Mouse (Mus musculus): ENCODE data around the gene Spock1. TPM values are rescaled to one million over a fixed set of nuclear protein-coding genes. Genes with fewer than 3 reads are reported as not detected.

Spock1 gene
- polyA plus RNA-seq, 1 experiment, result 0.06 TPM

GRCm38 (mm10) chr13:57534325-57534724 is 373.8 kb downstream of the Spock1 start:
- 73% methylated on average over 7 of the region's 7 CpGs for WGBS
- Histone ChIP-seq H3K4me3 (replicated peaks; ENCODE audit: extremely low read depth, low read depth, low read length) (no peak overlapping the region), H3K4me1 (ENCODE audit: control insufficient read depth, insufficient read depth, low read length) (no peaks in the 10 kb centered on the region)
- DNase-seq, result no peak
- no peak for TF ChIP-seq CTCF (IDR thresholded peaks at IDR 0.05; ENCODE audit: insufficient read depth, low read length)
- no peak for TF ChIP-seq POLR2A (IDR thresholded peaks at IDR 0.05; ENCODE audit: borderline replicate concordance, extremely low read depth, low read depth, low read length)

DNA sequence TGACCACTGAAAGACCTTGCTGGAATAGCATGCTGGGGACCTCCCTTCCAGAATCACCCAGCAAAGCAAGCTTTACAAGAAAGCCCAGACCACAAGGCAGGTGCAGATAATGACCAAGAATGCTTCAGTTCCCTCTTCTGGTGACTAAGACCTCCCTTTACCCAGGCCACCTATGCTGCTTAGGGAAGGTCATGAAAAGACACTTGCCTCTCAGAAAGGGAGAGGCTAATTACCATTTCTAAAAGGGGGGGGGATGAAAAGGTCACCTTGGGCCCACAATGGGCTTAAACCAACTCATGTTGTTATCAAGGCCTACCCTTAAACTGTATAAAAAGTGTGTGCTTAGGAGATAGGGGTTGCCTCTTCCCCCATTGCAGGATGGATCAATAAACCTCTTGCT is 382.2 kb downstream of the Spock1 start:
- Histone ChIP-seq H3K4me3 (replicated peaks; ENCODE audit: extremely low read depth, low read depth, low read length) (no peak overlapping the region), H3K4me1 (ENCODE audit: control insufficient read depth, insufficient read depth, low read length) (no peaks in the 10 kb centered on the region)
- no peak for DNase-seq
- TF ChIP-seq CTCF (IDR thresholded peaks at IDR 0.05; ENCODE audit: insufficient read depth, low read length), result no peak
- TF ChIP-seq POLR2A (IDR thresholded peaks at IDR 0.05; ENCODE audit: borderline replicate concordance, extremely low read depth, low read depth, low read length), result no peak

GRCm38 (mm10) chr13:57524546-57524945 is 383.6 kb downstream of the Spock1 start:
- no peaks in the 10 kb centered on the region for H3K4me1 ChIP-seq (ENCODE audit: control insufficient read depth, insufficient read depth, low read length)
- no peak overlapping the region for H3K4me3 ChIP-seq (replicated peaks; ENCODE audit: extremely low read depth, low read depth, low read length)
- 65% methylated on average over 3 of the region's 3 CpGs for WGBS
- no peak for DNase-seq
- TF ChIP-seq POLR2A (IDR thresholded peaks at IDR 0.05; ENCODE audit: borderline replicate concordance, extremely low read depth, low read depth, low read length) (no peak), CTCF (IDR thresholded peaks at IDR 0.05; ENCODE audit: insufficient read depth, low read length) (no peak)

DNA sequence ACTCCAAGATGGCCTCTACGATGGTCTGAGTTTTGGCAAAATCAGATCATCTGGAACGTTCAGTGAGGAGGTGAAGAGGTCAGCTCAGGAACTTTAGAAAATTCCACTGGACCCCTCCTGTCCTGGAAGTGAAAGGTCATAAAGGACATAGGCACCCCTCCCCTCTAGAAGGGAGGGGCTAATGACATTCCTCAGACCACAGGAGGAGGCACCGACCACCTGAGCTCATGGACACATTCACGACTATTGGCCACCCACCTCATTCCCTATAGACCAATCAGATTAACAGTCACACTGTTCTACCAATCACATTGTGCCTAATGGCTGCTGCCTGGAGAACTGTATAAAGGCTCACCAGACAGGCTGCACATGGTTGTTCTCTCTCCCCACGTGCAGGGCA is 384.8 kb downstream of the Spock1 start:
- H3K4me3 ChIP-seq (replicated peaks; ENCODE audit: extremely low read depth, low read depth, low read length), result no peak overlapping the region
- no peak for DNase-seq
- TF ChIP-seq POLR2A (IDR thresholded peaks at IDR 0.05; ENCODE audit: borderline replicate concordance, extremely low read depth, low read depth, low read length), result no peak
- no peak for TF ChIP-seq CTCF (IDR thresholded peaks at IDR 0.05; ENCODE audit: insufficient read depth, low read length)
- 80% methylated on average over 5 of the region's 5 CpGs for WGBS
- H3K4me1 ChIP-seq (ENCODE audit: control insufficient read depth, insufficient read depth, low read length), result no peaks in the 10 kb centered on the region

DNA sequence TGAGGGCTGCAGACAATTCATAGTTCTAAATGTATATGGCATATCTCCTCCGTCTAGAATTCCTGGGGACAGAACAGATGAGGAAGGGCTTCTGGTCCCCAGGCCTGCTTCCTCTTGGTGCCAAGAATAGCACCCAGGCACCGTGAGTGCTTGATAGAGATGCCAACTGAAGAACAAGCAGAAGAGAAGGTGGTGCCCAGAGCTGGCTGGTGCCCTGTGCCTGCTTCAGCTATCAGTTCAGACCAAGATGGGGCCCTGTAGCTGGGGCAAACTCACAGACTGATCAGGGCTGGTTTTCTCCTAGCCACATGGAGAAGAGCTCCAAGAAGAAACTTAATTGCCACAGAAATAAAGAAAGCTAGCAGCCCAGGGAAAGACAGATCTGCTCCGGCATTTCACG is 385.8 kb downstream of the Spock1 start:
- DNase-seq, result no peak
- WGBS, result 64% methylated on average over 4 of the region's 4 CpGs
- no peak for TF ChIP-seq POLR2A (IDR thresholded peaks at IDR 0.05; ENCODE audit: borderline replicate concordance, extremely low read depth, low read depth, low read length)
- no peak for TF ChIP-seq CTCF (IDR thresholded peaks at IDR 0.05; ENCODE audit: insufficient read depth, low read length)
- H3K4me1 ChIP-seq (ENCODE audit: control insufficient read depth, insufficient read depth, low read length), result no peaks in the 10 kb centered on the region
- H3K4me3 ChIP-seq (replicated peaks; ENCODE audit: extremely low read depth, low read depth, low read length), result no peak overlapping the region

DNA sequence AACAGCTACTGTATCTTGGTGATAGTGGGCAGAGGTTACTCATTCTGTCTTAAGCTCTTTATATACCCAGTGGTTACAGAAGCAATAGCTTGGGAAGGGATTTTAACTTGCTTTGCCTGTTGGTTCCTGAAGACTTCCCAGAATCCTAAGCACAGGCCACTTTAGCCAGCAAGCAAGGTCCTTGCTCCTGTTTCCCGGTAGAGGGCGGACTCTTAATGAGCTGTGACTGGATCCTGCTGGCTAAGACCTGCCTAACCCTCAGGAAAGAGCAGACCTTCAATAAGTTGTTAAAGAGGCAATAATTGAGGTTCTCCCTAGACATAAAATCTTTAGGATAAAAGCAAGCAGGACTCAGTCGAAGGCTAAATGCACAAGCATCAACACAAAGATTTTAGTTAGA is 387.0 kb downstream of the Spock1 start:
- TF ChIP-seq CTCF (IDR thresholded peaks at IDR 0.05; ENCODE audit: insufficient read depth, low read length), result peak; percentile 29; the same call in 1 of the 2 replicates
- TF ChIP-seq POLR2A (IDR thresholded peaks at IDR 0.05; ENCODE audit: borderline replicate concordance, extremely low read depth, low read depth, low read length), result no peak
- 16% methylated on average over 3 of the region's 3 CpGs for WGBS
- Histone ChIP-seq H3K4me1 (ENCODE audit: control insufficient read depth, insufficient read depth, low read length) (no peaks in the 10 kb centered on the region), H3K4me3 (replicated peaks; ENCODE audit: extremely low read depth, low read depth, low read length) (no peak overlapping the region)
- no peak for DNase-seq

DNA sequence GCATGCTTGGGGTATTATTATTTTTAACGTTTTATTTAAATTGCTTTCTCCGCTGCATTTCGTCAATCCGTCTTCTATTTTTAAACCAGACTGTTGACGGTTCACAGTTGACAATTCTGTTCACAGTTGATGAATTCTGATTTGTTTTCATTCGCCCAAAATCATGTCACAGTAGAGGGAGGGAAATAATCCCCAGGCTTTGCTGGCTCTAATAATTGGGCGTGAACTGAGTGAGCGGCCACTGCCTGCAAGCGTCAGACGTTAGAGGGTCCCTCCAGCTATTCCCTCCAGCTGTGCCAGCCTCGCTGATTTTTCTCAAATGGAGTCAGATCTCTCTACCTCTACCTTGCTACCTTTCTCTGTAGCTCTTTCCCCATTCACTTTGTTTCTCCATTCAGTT is 388.3 kb downstream of the Spock1 start:
- Histone ChIP-seq H3K4me3 (replicated peaks; ENCODE audit: extremely low read depth, low read depth, low read length) (no peak overlapping the region), H3K4me1 (ENCODE audit: control insufficient read depth, insufficient read depth, low read length) (no peaks in the 10 kb centered on the region)
- no peak for DNase-seq
- TF ChIP-seq POLR2A (IDR thresholded peaks at IDR 0.05; ENCODE audit: borderline replicate concordance, extremely low read depth, low read depth, low read length) (no peak), CTCF (IDR thresholded peaks at IDR 0.05; ENCODE audit: insufficient read depth, low read length) (no peak)
- 55% methylated on average over 11 of the region's 11 CpGs for WGBS

GRCm38 (mm10) chr13:57515737-57516136 is 392.4 kb downstream of the Spock1 start:
- no peak for DNase-seq
- Histone ChIP-seq H3K4me1 (ENCODE audit: control insufficient read depth, insufficient read depth, low read length) (no peaks in the 10 kb centered on the region), H3K4me3 (replicated peaks; ENCODE audit: extremely low read depth, low read depth, low read length) (no peak overlapping the region)
- 66% methylated on average over 11 of the region's 11 CpGs for WGBS
- TF ChIP-seq CTCF (IDR thresholded peaks at IDR 0.05; ENCODE audit: insufficient read depth, low read length) (no peak), POLR2A (IDR thresholded peaks at IDR 0.05; ENCODE audit: borderline replicate concordance, extremely low read depth, low read depth, low read length) (no peak)

DNA sequence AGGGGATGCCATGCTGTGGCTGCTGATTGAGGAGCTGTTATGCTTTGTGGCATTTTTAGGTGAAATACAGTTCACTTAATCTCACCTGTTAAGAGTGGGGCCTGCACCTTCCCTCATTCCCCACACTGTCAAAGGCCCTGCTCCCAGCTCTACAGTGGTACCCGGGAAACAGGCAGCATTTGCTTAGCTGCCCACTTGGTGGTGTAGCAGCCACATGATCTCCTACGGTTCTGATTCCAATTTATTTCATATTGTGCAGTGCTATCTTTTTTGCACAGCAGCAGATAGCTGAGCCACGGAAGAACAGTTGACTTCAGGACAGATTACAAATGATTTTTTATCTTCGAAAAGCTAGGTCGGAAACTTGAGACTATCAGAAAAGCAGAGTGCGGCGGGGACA is 406.6 kb downstream of the Spock1 start:
- TF ChIP-seq POLR2A (IDR thresholded peaks at IDR 0.05; ENCODE audit: borderline replicate concordance, extremely low read depth, low read depth, low read length) (no peak), CTCF (IDR thresholded peaks at IDR 0.05; ENCODE audit: insufficient read depth, low read length) (no peak)
- WGBS, result 73% methylated on average over 7 of the region's 7 CpGs
- H3K4me1 ChIP-seq (ENCODE audit: control insufficient read depth, insufficient read depth, low read length), result no peaks in the 10 kb centered on the region
- no peak overlapping the region for H3K4me3 ChIP-seq (replicated peaks; ENCODE audit: extremely low read depth, low read depth, low read length)
- DNase-seq, result no peak

DNA sequence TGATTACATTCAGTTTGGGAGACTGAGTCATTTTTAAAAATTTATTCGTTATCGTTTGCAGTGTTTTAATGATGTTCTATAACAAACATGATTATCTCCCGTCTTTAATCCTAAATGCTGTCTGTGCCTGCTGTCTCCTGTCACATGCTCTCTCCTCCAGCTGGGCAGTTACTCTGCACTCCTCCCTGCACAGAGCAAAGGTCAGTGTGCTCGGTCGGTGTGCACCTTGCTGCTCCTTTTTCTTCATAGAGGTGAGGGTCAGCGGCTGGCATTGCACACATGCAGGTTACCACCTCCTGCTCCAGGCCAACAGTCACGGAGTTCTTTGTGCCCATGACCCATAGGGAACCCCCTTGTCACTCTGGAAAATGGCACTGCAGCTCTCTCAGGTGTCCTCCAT is 411.4 kb downstream of the Spock1 start:
- no peaks in the 10 kb centered on the region for H3K4me1 ChIP-seq (ENCODE audit: control insufficient read depth, insufficient read depth, low read length)
- TF ChIP-seq POLR2A (IDR thresholded peaks at IDR 0.05; ENCODE audit: borderline replicate concordance, extremely low read depth, low read depth, low read length) (no peak), CTCF (IDR thresholded peaks at IDR 0.05; ENCODE audit: insufficient read depth, low read length) (no peak)
- no peak for DNase-seq
- WGBS, result 59% methylated on average over 7 of the region's 7 CpGs
- no peak overlapping the region for H3K4me3 ChIP-seq (replicated peaks; ENCODE audit: extremely low read depth, low read depth, low read length)

All from lung, adult 2 months (tissue).